Mouse (Mus musculus): ENCODE results near the gene Ldb1. TPM values are rescaled to one million over a fixed set of nuclear protein-coding genes. Genes with fewer than 3 reads are reported as not detected.
A peak's percentile ranks its signal among the peaks of the same experiment; 100 is the strongest.

Gene Ldb1
- total and polyA plus RNA-seq, 3 experiments, result 56.9 to 120 (median 67.6) TPM

DNA sequence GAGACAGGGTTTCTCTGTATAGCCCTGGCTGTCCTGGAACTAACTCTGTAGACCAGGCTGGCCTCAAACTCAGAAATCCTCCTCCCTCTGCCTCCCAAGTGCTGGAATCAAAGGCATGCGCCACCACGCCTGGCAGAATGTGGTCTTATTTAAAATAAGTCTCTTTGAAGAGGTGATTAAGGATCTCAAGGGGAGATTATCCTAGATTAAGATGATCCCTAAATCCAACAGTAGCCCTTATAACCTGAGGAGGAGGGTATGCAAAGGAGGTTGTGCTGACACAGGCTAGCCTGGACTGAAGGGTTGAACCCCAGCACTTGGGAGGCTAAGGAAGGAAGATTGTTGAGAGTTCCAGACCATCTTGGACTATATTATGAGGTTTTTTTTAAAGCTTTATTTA lies 29.0 kb downstream of the Ldb1 start:
- TF ChIP-seq ZC3H11A (IDR thresholded peaks at IDR 0.05; ENCODE audit: low read depth, low read length) (no peak), BHLHE40 (IDR thresholded peaks at IDR 0.05; ENCODE audit: low read depth, low read length) (no peak), MYC (IDR thresholded peaks at IDR 0.05; ENCODE audit: low read depth, low read length) (no peak), UBTF (IDR thresholded peaks at IDR 0.05; ENCODE audit: low read depth, low read length) (no peak), USF2 (conservative IDR thresholded peaks at IDR 0.05; ENCODE audit: low read depth, low read length) (no peak), HCFC1 (IDR thresholded peaks at IDR 0.05; ENCODE audit: low read depth, low read length) (no peak), ZMIZ1 (IDR thresholded peaks at IDR 0.05; ENCODE audit: low read depth, low read length) (no peak), CHD1 (IDR thresholded peaks at IDR 0.05; ENCODE audit: low read depth, low read length) (no peak), RAD21 (IDR thresholded peaks at IDR 0.05; ENCODE audit: low read depth, low read length) (no peak), MAZ (IDR thresholded peaks at IDR 0.05; ENCODE audit: low read depth, low read length) (no peak), POLR2AphosphoS2 (IDR thresholded peaks at IDR 0.05; ENCODE audit: low read depth, low read length) (no peak), CHD2 (IDR thresholded peaks at IDR 0.05; ENCODE audit: low read length) (no peak), USF1 (IDR thresholded peaks at IDR 0.05; ENCODE audit: low read depth, low read length) (no peak), EP300 (IDR thresholded peaks at IDR 0.05; ENCODE audit: low read length) (no peak), IRF4 (IDR thresholded peaks at IDR 0.05; ENCODE audit: low read depth, low read length) (no peak), KAT2A (IDR thresholded peaks at IDR 0.05; ENCODE audit: insufficient replicate concordance, low read length) (no peak), MAFK (IDR thresholded peaks at IDR 0.05; ENCODE audit: insufficient replicate concordance, low read length) (no peak)
- Histone ChIP-seq H3K27ac (ENCODE audit: insufficient read depth, low read depth) (no peak overlapping the region), H3K4me3 (replicated peaks in 1 of 3; ENCODE audit: low read depth in 2 of 3, low read length in 2 of 3, poor library complexity in 1 of 3) (no peak overlapping the region), H3K4me1 (ENCODE audit: control insufficient read depth in 1 of 2, insufficient read depth in 2 of 2) (no peaks in the 10 kb centered on the region), H3K36me3 (replicated peaks in 1 of 2; ENCODE audit: control insufficient read depth in 1 of 2, insufficient read depth in 1 of 2, low read length in 1 of 2) (no peaks in the 10 kb centered on the region), H3K9ac (ENCODE audit: insufficient read depth, low read depth) (no peak overlapping the region), H3K9me3 (replicated peaks; ENCODE audit: low read length) (no peaks in the 10 kb centered on the region), H3K27me3 (replicated peaks) (no peaks in the 10 kb centered on the region), H3K4me2 (ENCODE audit: insufficient read depth, low read depth, poor library complexity, severe bottlenecking) (no peak overlapping the region), H3K79me2 (replicated peaks; ENCODE audit: control insufficient read depth, extremely low read depth, insufficient read depth, poor library complexity, severe bottlenecking) (no peaks in the 10 kb centered on the region)
- in situ Hi-C loops (cut with MboI; ENCODE audit: low pct_ligation_motif_present, low pct_unique_long_range_greater_than_20kb, low sequenced_read_pairs), result loop anchor here (25.0 kb wide), 1 partner anchor 454 kb away; the partner anchor contains the start of genes Gm17018 and Poll
- dilution Hi-C loops (cut with MboI; ENCODE audit: extremely low pct_ligation_motif_present, extremely low pct_unique_long_range_greater_than_20kb, low sequenced_read_pairs), result no loop called here
- DNase-seq (ENCODE audit: extremely low read depth), result no peak

DNA sequence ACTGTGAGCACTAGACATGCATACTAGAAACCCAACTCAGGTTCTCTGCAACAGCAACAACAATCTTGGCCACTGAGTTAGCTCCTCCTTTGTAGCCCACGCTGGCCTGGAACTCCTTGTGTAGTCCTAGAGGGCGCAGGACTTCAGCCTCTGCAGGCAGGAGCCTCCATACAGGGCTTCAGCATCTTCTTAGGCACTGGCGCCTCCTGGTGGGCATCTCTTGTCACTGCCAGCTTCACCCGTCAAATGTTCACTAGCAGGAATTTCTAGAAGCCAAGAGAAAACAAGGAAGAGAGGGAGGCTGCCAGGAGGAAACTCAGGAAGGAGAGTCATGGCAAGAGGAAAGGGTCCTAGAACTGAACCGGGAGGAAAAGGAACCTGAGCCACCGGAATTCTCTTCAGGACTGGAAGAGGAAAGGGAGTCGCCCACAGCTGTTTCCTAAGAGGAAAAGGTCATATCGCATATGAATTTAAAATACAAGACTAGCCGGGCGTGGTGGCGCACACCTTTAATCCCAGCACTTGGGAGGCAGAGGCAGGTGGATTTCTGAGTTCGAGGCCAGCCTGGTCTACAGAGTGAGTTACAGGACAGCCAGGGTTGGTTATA lies 30.3 kb downstream of the Ldb1 start:
- dilution Hi-C loops (cut with MboI; ENCODE audit: extremely low pct_ligation_motif_present, extremely low pct_unique_long_range_greater_than_20kb, low sequenced_read_pairs) (no loop called here), in situ Hi-C loops (cut with MboI; ENCODE audit: low pct_ligation_motif_present, low pct_unique_long_range_greater_than_20kb, low sequenced_read_pairs) (loop anchor here (25.0 kb wide), 1 partner anchor 452 kb away; the partner anchor contains the start of genes Gm17018 and Poll)
- Histone ChIP-seq H3K27ac (ENCODE audit: insufficient read depth, low read depth) (no peak overlapping the region), H3K9ac (ENCODE audit: insufficient read depth, low read depth) (no peak overlapping the region; the same call in 1 of the 2 replicates), H3K27me3 (replicated peaks) (no peaks in the 10 kb centered on the region), H3K79me2 (replicated peaks; ENCODE audit: control insufficient read depth, extremely low read depth, insufficient read depth, poor library complexity, severe bottlenecking) (no peaks in the 10 kb centered on the region), H3K4me3 (replicated peaks in 1 of 3; ENCODE audit: low read depth in 2 of 3, low read length in 2 of 3, poor library complexity in 1 of 3) (no peak overlapping the region), H3K4me2 (ENCODE audit: insufficient read depth, low read depth, poor library complexity, severe bottlenecking) (peak overlapping the region; percentile 58; the same call in 1 of the 2 replicates), H3K9me3 (replicated peaks; ENCODE audit: low read length) (no peaks in the 10 kb centered on the region), H3K36me3 (replicated peaks in 1 of 2; ENCODE audit: control insufficient read depth in 1 of 2, insufficient read depth in 1 of 2, low read length in 1 of 2) (no peaks in the 10 kb centered on the region), H3K4me1 (ENCODE audit: control insufficient read depth in 1 of 2, insufficient read depth in 2 of 2) (no peaks in the 10 kb centered on the region)
- DNase-seq (ENCODE audit: extremely low read depth), result peak; percentile 88
- TF ChIP-seq MAFK (IDR thresholded peaks at IDR 0.05; ENCODE audit: insufficient replicate concordance, low read length), result no peak
- peak; percentile 81 for TF ChIP-seq ZC3H11A (IDR thresholded peaks at IDR 0.05; ENCODE audit: low read depth, low read length)
- TF ChIP-seq EP300 (IDR thresholded peaks at IDR 0.05; ENCODE audit: low read length), result no peak
- TF ChIP-seq BHLHE40 (IDR thresholded peaks at IDR 0.05; ENCODE audit: low read depth, low read length), result no peak
- no peak for TF ChIP-seq E2F4 (IDR thresholded peaks at IDR 0.05; ENCODE audit: insufficient replicate concordance, low read depth, low read length)
- no peak for TF ChIP-seq TBP (conservative IDR thresholded peaks at IDR 0.05; ENCODE audit: low read depth, low read length)
- TF ChIP-seq CHD1 (IDR thresholded peaks at IDR 0.05; ENCODE audit: low read depth, low read length), result no peak
- TF ChIP-seq RCOR1 (conservative IDR thresholded peaks at IDR 0.05; ENCODE audit: low read depth, low read length), result no peak
- no peak for TF ChIP-seq USF2 (conservative IDR thresholded peaks at IDR 0.05; ENCODE audit: low read depth, low read length)
- TF ChIP-seq RAD21 (IDR thresholded peaks at IDR 0.05; ENCODE audit: low read depth, low read length), result no peak; the same call in none of the 2 replicates
- no peak for TF ChIP-seq CHD2 (IDR thresholded peaks at IDR 0.05; ENCODE audit: low read length)
- no peak for TF ChIP-seq POLR2A (IDR thresholded peaks at IDR 0.05; ENCODE audit: low read depth, low read length)
- no peak for TF ChIP-seq NRF1 (IDR thresholded peaks at IDR 0.05; ENCODE audit: low read depth, low read length)
- no peak for TF ChIP-seq PAX5 (IDR thresholded peaks at IDR 0.05; ENCODE audit: low read length)
- TF ChIP-seq ETS1 (conservative IDR thresholded peaks at IDR 0.05; ENCODE audit: low read depth, low read length), result no peak
- peak; percentile 65; the same call in 1 of the 2 replicates for TF ChIP-seq NELFE (IDR thresholded peaks at IDR 0.05; ENCODE audit: low read depth, low read length)
- TF ChIP-seq SMC3 (IDR thresholded peaks at IDR 0.05; ENCODE audit: low read depth, low read length), result peak; percentile 99
- TF ChIP-seq GABPA (IDR thresholded peaks at IDR 0.05; ENCODE audit: insufficient replicate concordance, low read depth, low read length), result no peak
- no peak for TF ChIP-seq MXI1 (IDR thresholded peaks at IDR 0.05; ENCODE audit: low read depth, low read length)
- TF ChIP-seq MEF2A (IDR thresholded peaks at IDR 0.05; ENCODE audit: borderline replicate concordance, low read depth, low read length), result no peak
- TF ChIP-seq ZKSCAN1 (IDR thresholded peaks at IDR 0.05; ENCODE audit: borderline replicate concordance, low read depth, low read length), result no peak
- peak; percentile 86 to 100 for TF ChIP-seq CTCF (conservative IDR thresholded peaks at IDR 0.05 in 1 of 2, IDR thresholded peaks at IDR 0.05 in 1 of 2; ENCODE audit: low read depth in 2 of 2, low read length in 2 of 2)
